Mouse (Mus musculus) bone marrow macrophage, adult 2 months (primary cell): ENCODE data around the gene Col4a2.

Experiments used
- CTCF ChIP-seq: IDR thresholded peaks from 2 replicates; pipeline ENCODE4 v1.5.1; 2012; ENCODE audit warnings: low read depth, mild to moderate bottlenecking, low read length, moderate library complexity
- POLR2A ChIP-seq: IDR thresholded peaks from 2 replicates; pipeline ENCODE4 v1.6.1; 2012; ENCODE audit warnings: mild to moderate bottlenecking, low read depth, low read length, borderline replicate concordance

GRCm38 (mm10) chr8:11362278-11363214, 49.9 kb downstream of the Col4a2 start:
- TF ChIP-seq CTCF: no peak
- TF ChIP-seq POLR2A: no peak
